Mouse (Mus musculus): ENCODE measurements at regions not wholly inside any gene's neighbourhood (a gene's known extent, or its start where the extent isn't known, plus 50 kb on each side); places are given as distances from the start of the nearest gene placed in this dataset.
A peak's percentile ranks its signal among the peaks of the same experiment; 100 is the strongest.

- no peak for ATAC-seq
- H3K4me3 ChIP-seq (ENCODE audit: low read depth, low read length): no peak overlapping the region
- no peak overlapping the region for H3K4me2 ChIP-seq (replicated peaks; ENCODE audit: low read depth)
- H3K27ac ChIP-seq (ENCODE audit: low read depth, low read length): no peak overlapping the region
- H3K4me1 ChIP-seq (replicated peaks; ENCODE audit: control insufficient read depth, insufficient read depth, low read length): no peaks in the 10 kb centered on the region
- H3K27me3 ChIP-seq (replicated peaks; ENCODE audit: control insufficient read depth, insufficient read depth, low read length): no peaks in the 10 kb centered on the region
- WGBS: 57% methylated on average over 3 of the region's 3 CpGs
- H3K36me3 ChIP-seq (ENCODE audit: control insufficient read depth, insufficient read depth): no peaks in the 10 kb centered on the region
- no peak overlapping the region for H3K9ac ChIP-seq (ENCODE audit: low read depth, low read length)
- no peaks in the 10 kb centered on the region for H3K9me3 ChIP-seq (ENCODE audit: control insufficient read depth)
- no peak for TF ChIP-seq CTCF (IDR thresholded peaks at IDR 0.05; ENCODE audit: low read depth)
Measured at GRCm38 (mm10) chr1:80131354-80131753, 86.9 kb downstream of the Fam124b start.

GRCm38 (mm10) chr1:80123966-80124365 lies 94.3 kb downstream of the Fam124b start:
- no peak for ATAC-seq
- Histone ChIP-seq H3K9me3 (ENCODE audit: control insufficient read depth) (no peaks in the 10 kb centered on the region), H3K36me3 (ENCODE audit: control insufficient read depth, insufficient read depth) (no peaks in the 10 kb centered on the region), H3K9ac (ENCODE audit: low read depth, low read length) (no peak overlapping the region), H3K27ac (ENCODE audit: low read depth, low read length) (no peak overlapping the region), H3K4me2 (replicated peaks; ENCODE audit: low read depth) (no peak overlapping the region), H3K4me3 (ENCODE audit: low read depth, low read length) (no peak overlapping the region), H3K27me3 (replicated peaks; ENCODE audit: control insufficient read depth, insufficient read depth, low read length) (no peaks in the 10 kb centered on the region), H3K4me1 (replicated peaks; ENCODE audit: control insufficient read depth, insufficient read depth, low read length) (no peaks in the 10 kb centered on the region)
- 84% methylated on average over 2 of the region's 2 CpGs for WGBS
- no peak for TF ChIP-seq CTCF (IDR thresholded peaks at IDR 0.05; ENCODE audit: low read depth)

GRCm38 (mm10) chr1:80115913-80116312 lies 102.4 kb downstream of the Fam124b start:
- no peak overlapping the region for H3K4me2 ChIP-seq (replicated peaks; ENCODE audit: low read depth)
- TF ChIP-seq CTCF (IDR thresholded peaks at IDR 0.05; ENCODE audit: low read depth): no peak
- H3K4me3 ChIP-seq (ENCODE audit: low read depth, low read length): no peak overlapping the region
- 44% methylated on average over 2 of the region's 2 CpGs for WGBS
- H3K9me3 ChIP-seq (ENCODE audit: control insufficient read depth): no peaks in the 10 kb centered on the region
- no peaks in the 10 kb centered on the region for H3K27me3 ChIP-seq (replicated peaks; ENCODE audit: control insufficient read depth, insufficient read depth, low read length)
- H3K36me3 ChIP-seq (ENCODE audit: control insufficient read depth, insufficient read depth): no peaks in the 10 kb centered on the region
- ATAC-seq: no peak
- no peaks in the 10 kb centered on the region for H3K4me1 ChIP-seq (replicated peaks; ENCODE audit: control insufficient read depth, insufficient read depth, low read length)
- H3K9ac ChIP-seq (ENCODE audit: low read depth, low read length): no peak overlapping the region
- H3K27ac ChIP-seq (ENCODE audit: low read depth, low read length): no peak overlapping the region

- no peak for ATAC-seq
- no peaks in the 10 kb centered on the region for H3K27me3 ChIP-seq (replicated peaks; ENCODE audit: control insufficient read depth, insufficient read depth, low read length)
- no peak overlapping the region for H3K4me2 ChIP-seq (replicated peaks; ENCODE audit: low read depth)
- no peaks in the 10 kb centered on the region for H3K36me3 ChIP-seq (ENCODE audit: control insufficient read depth, insufficient read depth)
- no peak overlapping the region for H3K4me3 ChIP-seq (ENCODE audit: low read depth, low read length)
- no peaks in the 10 kb centered on the region for H3K4me1 ChIP-seq (replicated peaks; ENCODE audit: control insufficient read depth, insufficient read depth, low read length)
- no peak overlapping the region for H3K9ac ChIP-seq (ENCODE audit: low read depth, low read length)
- H3K9me3 ChIP-seq (ENCODE audit: control insufficient read depth): no peaks in the 10 kb centered on the region
- no peak overlapping the region for H3K27ac ChIP-seq (ENCODE audit: low read depth, low read length)
- WGBS: 78% methylated on average over 2 of the region's 2 CpGs
- no peak for TF ChIP-seq CTCF (IDR thresholded peaks at IDR 0.05; ENCODE audit: low read depth)
Measured at GRCm38 (mm10) chr1:80107747-80108476, 110.4 kb downstream of the Fam124b start.

GRCm38 (mm10) chr1:80106269-80106668 lies 112.0 kb downstream of the Fam124b start:
- no peak overlapping the region for H3K4me2 ChIP-seq (replicated peaks; ENCODE audit: low read depth)
- H3K4me3 ChIP-seq (ENCODE audit: low read depth, low read length): no peak overlapping the region
- TF ChIP-seq CTCF (IDR thresholded peaks at IDR 0.05; ENCODE audit: low read depth): peak; percentile 68
- no peaks in the 10 kb centered on the region for H3K36me3 ChIP-seq (ENCODE audit: control insufficient read depth, insufficient read depth)
- no peaks in the 10 kb centered on the region for H3K9me3 ChIP-seq (ENCODE audit: control insufficient read depth)
- H3K27ac ChIP-seq (ENCODE audit: low read depth, low read length): no peak overlapping the region
- H3K9ac ChIP-seq (ENCODE audit: low read depth, low read length): no peak overlapping the region
- no peak for ATAC-seq
- 59% methylated on average over 2 of the region's 2 CpGs for WGBS
- no peaks in the 10 kb centered on the region for H3K4me1 ChIP-seq (replicated peaks; ENCODE audit: control insufficient read depth, insufficient read depth, low read length)
- H3K27me3 ChIP-seq (replicated peaks; ENCODE audit: control insufficient read depth, insufficient read depth, low read length): no peaks in the 10 kb centered on the region

GRCm38 (mm10) chr1:80098266-80098665 lies 120.0 kb downstream of the Fam124b start:
- Histone ChIP-seq H3K9ac (ENCODE audit: low read depth, low read length) (no peak overlapping the region), H3K9me3 (ENCODE audit: control insufficient read depth) (no peaks in the 10 kb centered on the region), H3K27ac (ENCODE audit: low read depth, low read length) (no peak overlapping the region), H3K36me3 (ENCODE audit: control insufficient read depth, insufficient read depth) (no peaks in the 10 kb centered on the region), H3K4me2 (replicated peaks; ENCODE audit: low read depth) (no peak overlapping the region), H3K27me3 (replicated peaks; ENCODE audit: control insufficient read depth, insufficient read depth, low read length) (no peaks in the 10 kb centered on the region), H3K4me3 (ENCODE audit: low read depth, low read length) (no peak overlapping the region), H3K4me1 (replicated peaks; ENCODE audit: control insufficient read depth, insufficient read depth, low read length) (no peaks in the 10 kb centered on the region)
- ATAC-seq: no peak
- 98% methylated on average over 1 of the region's 1 CpGs for WGBS
- TF ChIP-seq CTCF (IDR thresholded peaks at IDR 0.05; ENCODE audit: low read depth): no peak

All from intestine, postnatal 0 days (tissue).